In the genomic region with DNA sequence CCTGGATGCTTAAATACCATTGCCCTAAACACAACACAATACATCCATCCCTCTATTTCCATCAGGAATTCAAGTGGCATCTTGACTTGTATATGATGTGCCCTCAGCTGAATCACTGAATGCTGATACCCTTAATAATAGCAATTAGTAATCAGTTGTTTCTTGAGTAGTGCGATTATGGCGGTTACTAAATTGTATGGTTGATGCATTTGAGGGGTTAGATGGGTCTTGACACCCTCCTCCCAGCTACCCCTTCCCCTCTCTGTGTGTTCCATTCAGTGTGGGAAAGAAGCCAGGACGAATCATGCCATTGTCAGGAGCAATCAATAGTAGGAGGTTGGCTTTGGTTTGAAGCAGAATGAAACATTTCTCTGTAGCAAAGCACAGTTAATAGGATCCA, we compare ENCODE assay signal across 21 mouse cellular contexts. TPM values are rescaled to one million over a fixed set of nuclear protein-coding genes. Genes with fewer than 3 reads are reported as not detected.
"Had no signal": no experiment of that assay in that cellular context is flagged by ENCODE, and none has a peak within 500 bp of the region (broad histone marks: within the 10 kb centered on the region; RNA-seq: fewer than 3 reads in every experiment).

No protein-coding gene starts in this region.

- H3K4me1 ChIP-seq: lung, embryonic 15.5 days; megakaryocyte, embryonic 14.5 days; midbrain, embryonic 13.5 days; midbrain, embryonic 15.5 days; stomach, embryonic 15.5 days had no signal

- H3K9me3 ChIP-seq: lung, embryonic 15.5 days; midbrain, embryonic 13.5 days; midbrain, embryonic 15.5 days; neural tube, embryonic 12.5 days; stomach, embryonic 15.5 days had no signal

- H3K4me3 ChIP-seq: lung, embryonic 15.5 days; megakaryocyte, embryonic 14.5 days; midbrain, embryonic 13.5 days; midbrain, embryonic 15.5 days; neural tube, embryonic 12.5 days; stomach, embryonic 15.5 days had no signal

- H3K27me3 ChIP-seq: midbrain, embryonic 15.5 days; neural tube, embryonic 12.5 days; stomach, embryonic 15.5 days had no signal

- DNase-seq: liver, postnatal 0 days; lung, adult 2 months; lung, postnatal 14 days; lung, postnatal 36 days; right cerebral cortex, postnatal 14 days; thymus, adult 2 months; thymus, postnatal 25 days; thymus, postnatal 4 days had no signal

- H3K9ac ChIP-seq: liver, postnatal 0 days; lung, embryonic 15.5 days; midbrain, embryonic 13.5 days; midbrain, embryonic 15.5 days; neural tube, embryonic 12.5 days; stomach, embryonic 15.5 days had no signal

- H3K4me2 ChIP-seq: lung, embryonic 15.5 days; midbrain, embryonic 11.5 days; midbrain, embryonic 13.5 days; midbrain, embryonic 15.5 days; neural tube, embryonic 12.5 days; stomach, embryonic 15.5 days had no signal

- ATAC-seq: liver, postnatal 0 days; lung, postnatal 0 days; midbrain, embryonic 13.5 days; midbrain, embryonic 15.5 days had no signal

- H3K36me3 ChIP-seq: lung, embryonic 15.5 days; midbrain, embryonic 13.5 days; midbrain, embryonic 15.5 days; neural tube, embryonic 12.5 days; stomach, embryonic 15.5 days had no signal

- H3K27ac ChIP-seq: lung, embryonic 15.5 days; macrophage; midbrain, embryonic 13.5 days; midbrain, embryonic 15.5 days; neural tube, embryonic 12.5 days; stomach, embryonic 15.5 days; stomach, postnatal 0 days had no signal

RNA-seq across cellular contexts. Expression of a gene that starts 5.3 kb away (rescaled TPM):
- total RNA-seq: megakaryocyte progenitor cell, adult 5-6 weeks; monocyte, adult 5-6 weeks had no signal
- polyA plus RNA-seq: liver, postnatal 0 days; lung, postnatal 0 days; macrophage; spleen, adult 2 months; stomach, embryonic 15.5 days; stomach, postnatal 0 days had no signal
